ENCODE assay signal across 1 mouse cellular context in genomic region chr1:171101733-171102546, GRCm38 (mm10).
A peak's percentile ranks its signal among the peaks of the same experiment; 100 is the strongest.
TF ChIP-seq lines count a peak whose summit lies in the region.

No protein-coding gene starts in this region.

TF ChIP-seq in CH12.LX, 34 proteins besides CTCF, POLR2A, EP300 and RAD21:
- TF ChIP-seq USF1 (IDR thresholded peaks at IDR 0.05; ENCODE audit: low read depth, low read length) (no peak), CHD1 (IDR thresholded peaks at IDR 0.05; ENCODE audit: low read depth, low read length) (no peak), ZC3H11A (IDR thresholded peaks at IDR 0.05; ENCODE audit: low read depth, low read length) (no peak), UBTF (IDR thresholded peaks at IDR 0.05; ENCODE audit: low read depth, low read length) (no peak), ZNF384 (IDR thresholded peaks at IDR 0.05; ENCODE audit: low read depth, low read length) (peak; percentile 91), PAX5 (IDR thresholded peaks at IDR 0.05; ENCODE audit: low read length) (no peak), RCOR1 (conservative IDR thresholded peaks at IDR 0.05; ENCODE audit: low read depth, low read length) (no peak), MAFK (IDR thresholded peaks at IDR 0.05; ENCODE audit: insufficient replicate concordance, low read length) (peak; percentile 97), KAT2A (IDR thresholded peaks at IDR 0.05; ENCODE audit: insufficient replicate concordance, low read length) (peak; percentile 21; the same call in 1 of the 2 replicates), TCF12 (IDR thresholded peaks at IDR 0.05; ENCODE audit: low read depth, low read length) (no peak), MAZ (IDR thresholded peaks at IDR 0.05; ENCODE audit: low read depth, low read length) (no peak), ZMIZ1 (IDR thresholded peaks at IDR 0.05; ENCODE audit: low read depth, low read length) (no peak), E2F4 (IDR thresholded peaks at IDR 0.05; ENCODE audit: insufficient replicate concordance, low read depth, low read length) (peak; percentile 87; the same call in 1 of the 2 replicates), MEF2A (IDR thresholded peaks at IDR 0.05; ENCODE audit: borderline replicate concordance, low read depth, low read length) (0 out of 2 replicates have a peak, but pooled peaks have one; percentile 14), TBP (conservative IDR thresholded peaks at IDR 0.05; ENCODE audit: low read depth, low read length) (peak; percentile 98), ELF1 (IDR thresholded peaks at IDR 0.05; ENCODE audit: low read depth, low read length) (peak; percentile 97), IRF4 (IDR thresholded peaks at IDR 0.05; ENCODE audit: low read depth, low read length) (no peak), ZKSCAN1 (IDR thresholded peaks at IDR 0.05; ENCODE audit: borderline replicate concordance, low read depth, low read length) (no peak), SMC3 (IDR thresholded peaks at IDR 0.05; ENCODE audit: low read depth, low read length) (no peak), NRF1 (IDR thresholded peaks at IDR 0.05; ENCODE audit: low read depth, low read length) (peak; percentile 67), CHD2 (IDR thresholded peaks at IDR 0.05; ENCODE audit: low read length) (no peak)
